Mouse (Mus musculus) megakaryocyte, embryonic 14.5 days (primary cell): ENCODE results near the gene Aco1. TPM values are rescaled to one million over a fixed set of nuclear protein-coding genes. Genes with fewer than 3 reads are reported as not detected.

Experiments
- H3K27me3 ChIP-seq: replicated peaks from 2 replicates; pipeline ENCODE3; 2012; ENCODE audit warnings: inconsistent platforms
- H3K36me3 ChIP-seq: replicated peaks from 2 replicates; pipeline ENCODE3; 2012; ENCODE audit warnings: low read length, inconsistent platforms, mixed read lengths
- H3K4me1 ChIP-seq: 2 replicates; pipeline ENCODE4 v1.6.1; 2012; ENCODE audit warnings: inconsistent platforms
- H3K4me3 ChIP-seq: replicated peaks from 2 replicates; pipeline ENCODE3; 2012; ENCODE audit warnings: moderate library complexity, mild to moderate bottlenecking, inconsistent platforms
- H3K9me3 ChIP-seq: 2 replicates; pipeline ENCODE4 v1.6.1; 2012; ENCODE audit warnings: inconsistent platforms
- FLI1 ChIP-seq: IDR thresholded peaks from 2 replicates; pipeline ENCODE4 v1.6.1; 2012; ENCODE audit warnings: low read length, inconsistent platforms, mixed read lengths
- GATA1 ChIP-seq: IDR thresholded peaks from 3 replicates; pipeline ENCODE4 v1.6.1; 2012; ENCODE audit warnings: mixed read lengths, low read length, inconsistent platforms, borderline replicate concordance
- polyA plus RNA-seq: library from polyadenylated mRNA; stranded (reverse); fragments of >175 nt; gene quantifications from 2 replicates; pipeline ENCODE4 v1.2.3, GENCODE M21; 2012; ENCODE audit warnings: low replicate concordance; ENCODE audit not compliant: insufficient read depth

Gene Aco1
- polyA plus RNA-seq, 1 experiment: 3.3 TPM

- H3K27me3 ChIP-seq: no peaks in the 10 kb centered on the region
- peaks cover 4% of the 10 kb centered on the region; the same call in 1 of the 2 replicates for H3K9me3 ChIP-seq
- peaks cover 81% of the 10 kb centered on the region for H3K4me1 ChIP-seq
- 0 out of 3 replicates have a peak, but pooled peaks have one; percentile 56 for TF ChIP-seq GATA1
- TF ChIP-seq FLI1: 0 out of 2 replicates have a peak, but pooled peaks have one; percentile 13
- H3K36me3 ChIP-seq: peaks cover 2% of the 10 kb centered on the region
- no peak overlapping the region for H3K4me3 ChIP-seq
Measured at GRCm38 (mm10) chr4:40139663-40140255, 3.1 kb upstream of the Aco1 start.

- H3K4me1 ChIP-seq: peaks cover 73% of the 10 kb centered on the region
- H3K27me3 ChIP-seq: no peaks in the 10 kb centered on the region
- H3K4me3 ChIP-seq: peak overlapping the region; percentile 99
- H3K9me3 ChIP-seq: no peaks in the 10 kb centered on the region
- TF ChIP-seq FLI1 (no peak), GATA1 (no peak)
- H3K36me3 ChIP-seq: peaks cover 18% of the 10 kb centered on the region
Measured at GRCm38 (mm10) chr4:40143533-40143871, 621 bp downstream of the Aco1 start.

- TF ChIP-seq FLI1 (no peak), GATA1 (no peak)
- Histone ChIP-seq H3K9me3 (no peaks in the 10 kb centered on the region), H3K27me3 (no peaks in the 10 kb centered on the region), H3K4me3 (peak overlapping the region; percentile 99), H3K36me3 (peaks cover 23% of the 10 kb centered on the region), H3K4me1 (peaks cover 66% of the 10 kb centered on the region)
Measured at GRCm38 (mm10) chr4:40144543-40144942, 1.7 kb downstream of the Aco1 start.

- TF ChIP-seq FLI1 (no peak), GATA1 (no peak)
- Histone ChIP-seq H3K4me1 (peaks cover 65% of the 10 kb centered on the region), H3K27me3 (no peaks in the 10 kb centered on the region), H3K9me3 (no peaks in the 10 kb centered on the region), H3K4me3 (no peak overlapping the region), H3K36me3 (peaks cover 23% of the 10 kb centered on the region)
Measured at GRCm38 (mm10) chr4:40144981-40145380, 2.1 kb downstream of the Aco1 start.

GRCm38 (mm10) chr4:40148281-40148680 is 5.4 kb downstream of the Aco1 start:
- no peak overlapping the region for H3K4me3 ChIP-seq
- no peaks in the 10 kb centered on the region for H3K9me3 ChIP-seq
- H3K36me3 ChIP-seq: peaks cover 34% of the 10 kb centered on the region
- TF ChIP-seq FLI1 (no peak), GATA1 (no peak)
- peaks cover 60% of the 10 kb centered on the region for H3K4me1 ChIP-seq
- no peaks in the 10 kb centered on the region for H3K27me3 ChIP-seq

GRCm38 (mm10) chr4:40150046-40150445 is 7.2 kb downstream of the Aco1 start:
- TF ChIP-seq GATA1 (no peak), FLI1 (no peak)

GRCm38 (mm10) chr4:40152771-40153170 is 9.9 kb downstream of the Aco1 start:
- Histone ChIP-seq H3K4me1 (peaks cover 57% of the 10 kb centered on the region), H3K36me3 (peaks cover 21% of the 10 kb centered on the region)
- no peak for TF ChIP-seq FLI1
- no peak for TF ChIP-seq GATA1

More at GRCm38 (mm10) chr4:40150046-40150445, 7.2 kb downstream of the Aco1 start:
- Histone ChIP-seq H3K4me3 (no peak overlapping the region), H3K4me1 (peaks cover 47% of the 10 kb centered on the region), H3K36me3 (peaks cover 34% of the 10 kb centered on the region), H3K9me3 (no peaks in the 10 kb centered on the region), H3K27me3 (no peaks in the 10 kb centered on the region)

GRCm38 (mm10) chr4:40153500-40153899 is 10.6 kb downstream of the Aco1 start:
- Histone ChIP-seq H3K27me3 (no peaks in the 10 kb centered on the region), H3K4me1 (peaks cover 52% of the 10 kb centered on the region), H3K4me3 (no peak overlapping the region), H3K36me3 (peaks cover 18% of the 10 kb centered on the region), H3K9me3 (no peaks in the 10 kb centered on the region)
- TF ChIP-seq FLI1 (no peak), GATA1 (no peak)

More at GRCm38 (mm10) chr4:40152771-40153170, 9.9 kb downstream of the Aco1 start:
- no peak overlapping the region for H3K4me3 ChIP-seq
- no peaks in the 10 kb centered on the region for H3K27me3 ChIP-seq
- no peaks in the 10 kb centered on the region for H3K9me3 ChIP-seq

- no peaks in the 10 kb centered on the region for H3K27me3 ChIP-seq
- H3K4me1 ChIP-seq: peaks cover 55% of the 10 kb centered on the region
- H3K4me3 ChIP-seq: no peak overlapping the region
- no peak for TF ChIP-seq FLI1
- no peak for TF ChIP-seq GATA1
- H3K9me3 ChIP-seq: peaks cover 3% of the 10 kb centered on the region; the same call in 1 of the 2 replicates
- peaks cover 20% of the 10 kb centered on the region for H3K36me3 ChIP-seq
Measured at GRCm38 (mm10) chr4:40154751-40155150, 11.9 kb downstream of the Aco1 start.

GRCm38 (mm10) chr4:40155467-40155999 is 12.7 kb downstream of the Aco1 start:
- Histone ChIP-seq H3K4me3 (no peak overlapping the region), H3K36me3 (peaks cover 24% of the 10 kb centered on the region), H3K4me1 (peaks cover 50% of the 10 kb centered on the region), H3K9me3 (peaks cover 7% of the 10 kb centered on the region), H3K27me3 (no peaks in the 10 kb centered on the region)
- TF ChIP-seq GATA1 (no peak), FLI1 (no peak)
